Mouse (Mus musculus): Measurements from ENCODE around the gene Lats1. TPM values are rescaled to one million over a fixed set of nuclear protein-coding genes. Genes with fewer than 3 reads are reported as not detected.
"Not testable (repeated sequence)": the region's sequence is repeated elsewhere in the genome, so short reads cannot be mapped to it uniquely, and the experiment has no call there.

Lats1 gene
- polyA plus RNA-seq, 1 experiment from 2014 or later, result 10.0 TPM

- H3K27ac ChIP-seq, result no peak overlapping the region
- peaks cover 22% of the 10 kb centered on the region for H3K4me1 ChIP-seq
- H3K4me3 ChIP-seq, result no peak overlapping the region
- ATAC-seq, result no peak
- no peak overlapping the region for H3K9ac ChIP-seq
- H3K27me3 ChIP-seq, result no peaks in the 10 kb centered on the region
- H3K9me3 ChIP-seq (replicated peaks), result no peaks in the 10 kb centered on the region
- H3K4me2 ChIP-seq, result no peak overlapping the region
- no peaks in the 10 kb centered on the region for H3K36me3 ChIP-seq (ENCODE audit: poor library complexity, severe bottlenecking)
These were observed 50.6 kb downstream of the Lats1 start for GRCm38 (mm10) chr10:7731582-7731981.

GRCm38 (mm10) chr10:7737122-7737521 lies 56.1 kb downstream of the Lats1 start:
- H3K9me3 ChIP-seq (replicated peaks), result no peaks in the 10 kb centered on the region
- H3K4me1 ChIP-seq, result no peaks in the 10 kb centered on the region
- no peak overlapping the region for H3K9ac ChIP-seq
- H3K36me3 ChIP-seq (ENCODE audit: poor library complexity, severe bottlenecking), result peaks cover 8% of the 10 kb centered on the region
- no peak overlapping the region for H3K27ac ChIP-seq
- no peak for ATAC-seq
- H3K4me3 ChIP-seq, result no peak overlapping the region
- no peak overlapping the region for H3K4me2 ChIP-seq
- H3K27me3 ChIP-seq, result no peaks in the 10 kb centered on the region

- Histone ChIP-seq H3K4me3 (no peak overlapping the region), H3K27ac (no peak overlapping the region), H3K9me3 (replicated peaks) (no peaks in the 10 kb centered on the region), H3K27me3 (no peaks in the 10 kb centered on the region), H3K36me3 (ENCODE audit: poor library complexity, severe bottlenecking) (peaks cover 12% of the 10 kb centered on the region), H3K4me1 (no peaks in the 10 kb centered on the region), H3K4me2 (no peak overlapping the region), H3K9ac (no peak overlapping the region)
- WGBS, result 84% methylated on average over 3 of the region's 3 CpGs
- ATAC-seq, result no peak
These were observed 56.9 kb downstream of the Lats1 start for GRCm38 (mm10) chr10:7737914-7738313.

GRCm38 (mm10) chr10:7745528-7745927 lies 64.5 kb downstream of the Lats1 start:
- WGBS, result 95% methylated on average over 6 of the region's 6 CpGs
- not testable (repeated sequence) for H3K4me1 ChIP-seq; H3K9me3 ChIP-seq (replicated peaks); H3K9ac ChIP-seq; H3K27me3 ChIP-seq; H3K27ac ChIP-seq; H3K4me2 ChIP-seq; H3K4me3 ChIP-seq; ATAC-seq
- H3K36me3 ChIP-seq (ENCODE audit: poor library complexity, severe bottlenecking), result peaks cover 64% of the 10 kb centered on the region

- Histone ChIP-seq H3K4me2 (no peak overlapping the region), H3K27me3 (no peaks in the 10 kb centered on the region), H3K9me3 (replicated peaks) (no peaks in the 10 kb centered on the region), H3K4me1 (no peaks in the 10 kb centered on the region), H3K9ac (no peak overlapping the region), H3K36me3 (ENCODE audit: poor library complexity, severe bottlenecking) (peaks cover 67% of the 10 kb centered on the region), H3K4me3 (no peak overlapping the region), H3K27ac (no peak overlapping the region)
- WGBS, result 92% methylated on average over 6 of the region's 6 CpGs
- no peak for ATAC-seq
These were observed 67.7 kb downstream of the Lats1 start for GRCm38 (mm10) chr10:7748752-7749151.

GRCm38 (mm10) chr10:7757544-7757943 lies 76.5 kb downstream of the Lats1 start:
- Histone ChIP-seq H3K36me3 (ENCODE audit: poor library complexity, severe bottlenecking) (peaks cover 76% of the 10 kb centered on the region), H3K9ac (no peak overlapping the region), H3K4me3 (no peak overlapping the region), H3K9me3 (replicated peaks) (no peaks in the 10 kb centered on the region), H3K27me3 (no peaks in the 10 kb centered on the region), H3K4me2 (no peak overlapping the region), H3K27ac (no peak overlapping the region), H3K4me1 (no peaks in the 10 kb centered on the region)
- WGBS, result 97% methylated on average over 2 of the region's 2 CpGs
- no peak for ATAC-seq

Other genes starting within 250 kb of the Lats1 start
- gene Ulbp1, start 207.6 kb upstream of the Lats1 start, polyA plus RNA-seq (2015; fragmentation: Nextera tagmentation; extraction: Ambion mirVana), result 0.62 and 0.71 TPM in 2 replicates
- gene Lrp11, start 91.4 kb upstream of the Lats1 start, polyA plus RNA-seq (2015; fragmentation: Nextera tagmentation; extraction: Ambion mirVana), result 20.4 and 20.8 TPM in 2 replicates
- gene Nup43, start 13.7 kb upstream of the Lats1 start, polyA plus RNA-seq (2015; fragmentation: Nextera tagmentation; extraction: Ambion mirVana), result 54.0 and 58.6 TPM in 2 replicates
- gene Pcmt1, start 78 bp upstream of the Lats1 start, polyA plus RNA-seq (2015; fragmentation: Nextera tagmentation; extraction: Ambion mirVana), result 160 TPM in 2 replicates
- gene Katna1, start 44.8 kb downstream of the Lats1 start, polyA plus RNA-seq (2015; fragmentation: Nextera tagmentation; extraction: Ambion mirVana), result 50.0 and 52.3 TPM in 2 replicates
- gene Ginm1, start 111.6 kb downstream of the Lats1 start, polyA plus RNA-seq (2015; fragmentation: Nextera tagmentation; extraction: Ambion mirVana), result 49.3 and 55.3 TPM in 2 replicates
- gene Ppil4, start 111.7 kb downstream of the Lats1 start, polyA plus RNA-seq (2015; fragmentation: Nextera tagmentation; extraction: Ambion mirVana), result 51.1 and 57.7 TPM in 2 replicates
- gene Zc3h12d, start 151.3 kb downstream of the Lats1 start, polyA plus RNA-seq (2015; fragmentation: Nextera tagmentation; extraction: Ambion mirVana), result 0.06 TPM in 1 of 2 replicates, not detected in the other

Data from forebrain, embryonic 13.5 days (tissue).